28 mouse cellular contexts compared by ENCODE assay signal in genomic region chr14:27444851-27445281, GRCm38 (mm10). TPM values are rescaled to one million over a fixed set of nuclear protein-coding genes. Genes with fewer than 3 reads are reported as not detected.
DNase-seq lines count a peak whose midpoint lies in the region; TF ChIP-seq lines count a peak whose summit lies in the region.
"Had no signal": no experiment of that assay in that cellular context is flagged by ENCODE, and none has a peak within 500 bp of the region (broad histone marks: within the 10 kb centered on the region; RNA-seq: fewer than 3 reads in every experiment).

No protein-coding gene starts in this region.

- H3K4me1 ChIP-seq in limb, embryonic 10.5 days = no peaks in the 10 kb centered on the region
- H3K4me1 ChIP-seq: embryonic facial prominence, embryonic 12.5 days; heart, embryonic 10.5 days; hindbrain, embryonic 12.5 days; intestine, embryonic 15.5 days; midbrain, embryonic 13.5 days; neural tube, embryonic 13.5 days had no signal

- no peaks in the 10 kb centered on the region for H3K9me3 ChIP-seq in limb, embryonic 10.5 days (replicated peaks)
- H3K9me3 ChIP-seq: embryonic facial prominence, embryonic 12.5 days; heart, embryonic 10.5 days; heart, embryonic 15.5 days; hindbrain, embryonic 12.5 days; intestine, embryonic 15.5 days; midbrain, embryonic 13.5 days; neural tube, embryonic 13.5 days had no signal

- DNase-seq in cerebellum, adult 8-10 months = peak; percentile 21
- no peak for DNase-seq in cerebellum, postnatal 25 days
- DNase-seq in layer of hippocampus, adult 2 months (ENCODE audit: low spot score in 2 of 2) = peak; percentile 25 to 58
- no peak for DNase-seq in layer of hippocampus, adult 11-12 months (ENCODE audit: low spot score)
- peak; percentile 32 for DNase-seq in brain, embryonic 14.5 days (ENCODE audit: low read depth)
- DNase-seq in cerebellum, adult 9-11 months = peak; percentile 37
- DNase-seq in limb, embryonic 10.5 days (ENCODE audit: low spot score) = no peak
- DNase-seq: adrenal gland, postnatal 14 days; embryo, embryonic 11 days; gastrocnemius, postnatal 25 days; heart, postnatal 36 days; kidney, adult 8-10 months; kidney, postnatal 10 days; liver; lung, adult 2 months; lung, postnatal 10 days; thymus, adult 2 months; thymus, postnatal 36 days had no signal

- H3K27me3 ChIP-seq in limb, embryonic 10.5 days (ENCODE audit: low read depth, poor library complexity, severe bottlenecking) = no peaks in the 10 kb centered on the region
- H3K27me3 ChIP-seq: embryonic facial prominence, embryonic 12.5 days; heart, embryonic 15.5 days; hindbrain, embryonic 12.5 days; intestine, embryonic 15.5 days; midbrain, embryonic 13.5 days; neural tube, embryonic 13.5 days had no signal

- peaks cover 86% of the 10 kb centered on the region for H3K36me3 ChIP-seq in limb, embryonic 10.5 days

- TF ChIP-seq POLR2A in brain, embryonic 14.5 days (IDR thresholded peaks at IDR 0.05; ENCODE audit: borderline replicate concordance, extremely low read depth, insufficient read depth, insufficient read length, poor library complexity, severe bottlenecking) = no peak

- 94% methylated on average over 2 of the region's 2 CpGs for WGBS in limb, embryonic 10.5 days

- TF ChIP-seq CTCF in layer of hippocampus, adult 2 months (conservative IDR thresholded peaks at IDR 0.05) = no peak
- TF ChIP-seq CTCF in brain, embryonic 14.5 days (IDR thresholded peaks at IDR 0.05; ENCODE audit: borderline replicate concordance, extremely low read depth, insufficient read depth, insufficient read length) = no peak

- H3K27ac ChIP-seq in layer of hippocampus, adult 2 months = peak overlapping the region; percentile 66
- no peak overlapping the region for H3K27ac ChIP-seq in limb, embryonic 10.5 days
- H3K27ac ChIP-seq: embryonic facial prominence, embryonic 12.5 days; heart, embryonic 10.5 days; heart, embryonic 15.5 days; hindbrain, embryonic 12.5 days; hindbrain, postnatal 0 days; intestine, embryonic 15.5 days; liver, embryonic 14.5 days; macrophage; midbrain, embryonic 13.5 days; neural tube, embryonic 13.5 days had no signal

- H3K4me3 ChIP-seq in layer of hippocampus, adult 2 months = no peak overlapping the region
- no peak overlapping the region for H3K4me3 ChIP-seq in limb, embryonic 10.5 days
- H3K4me3 ChIP-seq: embryonic facial prominence, embryonic 12.5 days; heart, embryonic 10.5 days; heart, embryonic 15.5 days; hindbrain, embryonic 12.5 days; intestine, embryonic 15.5 days; midbrain, embryonic 13.5 days; neural tube, embryonic 13.5 days had no signal

RNA-seq across cellular contexts. Expression of gene Fam208a, which starts 16.2 kb away (rescaled TPM):
- total RNA-seq in layer of hippocampus, adult 2 months (2021) = 10 to 100 TPM; 33.5 to 34.8 TPM
- 31.7 and 32.2 TPM in 2 replicates for polyA plus RNA-seq in brain, embryonic 14.5 days (2012; rRNA removed)
- polyA plus RNA-seq in limb, embryonic 10.5 days (2016; fragmentation: Nextera tagmentation; extraction: Ambion mirVana) = 11.9 and 15.3 TPM in 2 replicates

Comparison
In these comparisons a context has a peak if more than half of its experiments do, and no peak if none do; other contexts are left out.
1. DNase-seq: peak in cerebellum, adult 8-10 months (single experiment), layer of hippocampus, adult 2 months (2 of 2), brain, embryonic 14.5 days (single experiment) and cerebellum, adult 9-11 months (single experiment); none in cerebellum, postnatal 25 days (0 of 2), layer of hippocampus, adult 11-12 months (single experiment) and limb, embryonic 10.5 days (single experiment).